Mouse (Mus musculus): ENCODE measurements around the gene Cox7a2l.

- no peak for TF ChIP-seq CTCF (IDR thresholded peaks at IDR 0.05; ENCODE audit: extremely low read depth, insufficient read depth, insufficient read length, insufficient replicate concordance)
- TF ChIP-seq POLR2A (IDR thresholded peaks at IDR 0.05; ENCODE audit: low read depth, low read length), result no peak
Observed at GRCm38 (mm10) chr17:83469586-83469985, 47.5 kb downstream of the Cox7a2l start.
